Mouse (Mus musculus) ES-Bruce4 (cell line): Measurements from ENCODE around the gene Trim15. TPM values are rescaled to one million over a fixed set of nuclear protein-coding genes. Genes with fewer than 3 reads are reported as not detected.
A peak's percentile ranks its signal among the peaks of the same experiment; 100 is the strongest.

Source experiments
- H3K27ac ChIP-seq: 2 replicates; pipeline ENCODE4 v1.5.1; 2012; ENCODE audit warnings: low read length, inconsistent platforms; ENCODE audit not compliant: insufficient read depth
- H3K27me3 ChIP-seq: 2 replicates; pipeline ENCODE4 v1.6.1; 2012; ENCODE audit warnings: mild to moderate bottlenecking, low read length, inconsistent platforms; ENCODE audit not compliant: control insufficient read depth, poor library complexity, insufficient read depth, severe bottlenecking
- H3K36me3 ChIP-seq: 2 replicates; pipeline ENCODE4 v1.6.1; 2012; ENCODE audit warnings: inconsistent platforms, mild to moderate bottlenecking, low read length, moderate library complexity; ENCODE audit not compliant: control insufficient read depth, poor library complexity, insufficient read depth, severe bottlenecking
- H3K4me1 ChIP-seq: one replicate; pipeline ENCODE4 v1.8.1; 2011; ENCODE audit warnings: low read length; ENCODE audit not compliant: control insufficient read depth, insufficient read depth
- H3K4me3 ChIP-seq: 2 replicates; pipeline ENCODE4 v1.5.1; 2011; ENCODE audit warnings: low read depth, mild to moderate bottlenecking, low read length
- H3K9ac ChIP-seq: 2 replicates; pipeline ENCODE4 v1.6.1; 2012; ENCODE audit warnings: low read depth, mild to moderate bottlenecking, inconsistent platforms; ENCODE audit not compliant: poor library complexity, severe bottlenecking
- H3K9me3 ChIP-seq: replicated peaks from 2 replicates; pipeline ENCODE4 v1.6.1; 2012; ENCODE audit warnings: mild to moderate bottlenecking, low read length, inconsistent platforms; ENCODE audit not compliant: control insufficient read depth, poor library complexity, insufficient read depth, severe bottlenecking
- CTCF ChIP-seq: IDR thresholded peaks from one replicate; pipeline ENCODE4 v1.8.1; 2011; ENCODE audit warnings: low read depth, low read length
- EP300 ChIP-seq: IDR thresholded peaks from 2 replicates; pipeline ENCODE4 v1.6.1; 2011; ENCODE audit warnings: low read depth, low read length; ENCODE audit not compliant: insufficient read depth
- POLR2A ChIP-seq: IDR thresholded peaks from one replicate; pipeline ENCODE4 v1.8.1; 2011; ENCODE audit warnings: low read length; ENCODE audit not compliant: insufficient read depth
- polyA plus RNA-seq: library from polyadenylated mRNA; stranded (reverse); fragments of >200 nt; gene quantifications from 2 replicates; pipeline ENCODE4 v1.2.4, GENCODE M21; 2011; ENCODE audit warnings: low read depth; ENCODE audit not compliant: missing spikeins, insufficient read depth, insufficient read length

Trim15 gene
- polyA plus RNA-seq = not detected in 2 replicates

- 0 out of 2 replicates have a peak, but pooled peaks have one; percentile 2 for TF ChIP-seq EP300
- TF ChIP-seq POLR2A = no peak
- no peak for TF ChIP-seq CTCF
- H3K27me3 ChIP-seq = no peaks in the 10 kb centered on the region
- no peaks in the 10 kb centered on the region for H3K36me3 ChIP-seq
- no peak within 1 kb of the TSS for H3K9ac ChIP-seq
- H3K4me3 ChIP-seq = peak within 1 kb of the TSS; percentile 38
- no peaks in the 10 kb centered on the region for H3K9me3 ChIP-seq
- H3K4me1 ChIP-seq = no peaks in the 10 kb centered on the region
- no peak within 1 kb of the TSS for H3K27ac ChIP-seq
Measured at GRCm38 (mm10) chr17:36866719-36867527, at the start of gene Trim15. Trim15 (minus strand) TSS chr17:36867210.

DNA sequence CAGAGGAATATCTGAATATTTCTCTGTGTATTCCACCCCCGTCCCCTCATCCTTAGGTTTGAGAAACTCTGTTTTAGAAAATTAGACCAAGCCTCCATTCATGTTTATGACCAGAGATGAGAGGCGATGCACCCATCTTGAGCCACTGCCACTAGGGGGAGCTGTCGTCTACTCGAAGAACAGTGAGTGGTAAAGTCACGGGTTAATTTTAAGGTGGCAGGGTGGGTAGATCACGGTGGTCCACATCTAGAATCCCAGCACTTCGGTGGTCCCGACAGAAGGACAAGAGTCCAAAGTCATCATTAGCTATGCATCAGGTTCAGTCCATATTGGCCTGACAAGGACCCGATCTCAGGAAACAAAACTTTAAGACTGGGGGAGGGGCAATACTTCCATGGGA is 48.1 kb upstream of the Trim15 start:
- no peak overlapping the region for H3K27ac ChIP-seq
- peak; percentile 89 for TF ChIP-seq CTCF
- no peak for TF ChIP-seq POLR2A
- no peaks in the 10 kb centered on the region for H3K9me3 ChIP-seq
- H3K4me1 ChIP-seq = no peaks in the 10 kb centered on the region
- H3K27me3 ChIP-seq = no peaks in the 10 kb centered on the region
- H3K36me3 ChIP-seq = no peaks in the 10 kb centered on the region
- H3K9ac ChIP-seq = no peak overlapping the region
- no peak overlapping the region for H3K4me3 ChIP-seq

DNA sequence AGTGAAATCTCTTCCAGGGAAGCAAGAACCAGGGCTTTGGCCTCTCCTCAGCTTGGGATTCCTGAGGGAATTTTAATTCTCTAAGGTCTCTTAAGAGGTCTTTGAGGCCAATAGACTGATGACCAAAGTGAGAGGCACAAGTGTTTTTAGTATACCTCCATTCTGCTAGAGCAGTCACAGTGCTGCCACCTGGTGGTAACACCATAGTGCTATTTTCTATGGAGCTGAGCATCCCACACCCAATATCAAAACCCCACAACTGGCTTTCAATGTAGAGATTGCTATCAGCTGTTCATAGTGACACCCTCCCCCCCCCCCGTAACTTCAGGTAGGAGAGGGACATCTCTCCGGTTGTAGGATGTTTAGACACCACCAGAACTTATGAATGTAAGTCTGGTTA is 47.1 kb upstream of the Trim15 start:
- Histone ChIP-seq H3K4me3 (no peak overlapping the region), H3K36me3 (no peaks in the 10 kb centered on the region), H3K9me3 (no peaks in the 10 kb centered on the region), H3K27ac (no peak overlapping the region), H3K9ac (no peak overlapping the region), H3K27me3 (no peaks in the 10 kb centered on the region), H3K4me1 (no peaks in the 10 kb centered on the region)
- TF ChIP-seq EP300 (no peak), CTCF (peak; percentile 38)

- no peak for TF ChIP-seq POLR2A
- H3K36me3 ChIP-seq = no peaks in the 10 kb centered on the region
- no peak overlapping the region for H3K4me3 ChIP-seq
- no peaks in the 10 kb centered on the region for H3K27me3 ChIP-seq
- peaks cover 2% of the 10 kb centered on the region for H3K4me1 ChIP-seq
- H3K9me3 ChIP-seq = no peaks in the 10 kb centered on the region
- no peak overlapping the region for H3K27ac ChIP-seq
- H3K9ac ChIP-seq = no peak overlapping the region
Measured at GRCm38 (mm10) chr17:36912031-36912430, 45.0 kb upstream of the Trim15 start.

GRCm38 (mm10) chr17:36909802-36910201 is 42.8 kb upstream of the Trim15 start:
- no peaks in the 10 kb centered on the region for H3K36me3 ChIP-seq
- H3K9ac ChIP-seq = no peak overlapping the region
- H3K27ac ChIP-seq = no peak overlapping the region
- no peaks in the 10 kb centered on the region for H3K9me3 ChIP-seq
- peaks cover 2% of the 10 kb centered on the region for H3K4me1 ChIP-seq
- no peak overlapping the region for H3K4me3 ChIP-seq
- TF ChIP-seq EP300 (no peak), POLR2A (no peak), CTCF (no peak)
- H3K27me3 ChIP-seq = no peaks in the 10 kb centered on the region

- Histone ChIP-seq H3K4me3 (no peak overlapping the region), H3K4me1 (peaks cover 2% of the 10 kb centered on the region), H3K9ac (no peak overlapping the region), H3K36me3 (no peaks in the 10 kb centered on the region), H3K27me3 (no peaks in the 10 kb centered on the region), H3K9me3 (no peaks in the 10 kb centered on the region), H3K27ac (no peak overlapping the region)
- TF ChIP-seq EP300 = no peak
- TF ChIP-seq CTCF = no peak
- TF ChIP-seq POLR2A = no peak
Measured at GRCm38 (mm10) chr17:36908235-36908634, 41.2 kb upstream of the Trim15 start.
